8 mouse cellular contexts compared by ENCODE assay signal in genomic region chr4:132301965-132302938, GRCm38 (mm10). TPM values are rescaled to one million over a fixed set of nuclear protein-coding genes. Genes with fewer than 3 reads are reported as not detected.
A peak's percentile ranks its signal among the peaks of the same experiment; 100 is the strongest.
DNase-seq lines count a peak whose midpoint lies in the region; ATAC-seq lines count a peak whose summit lies in the region.

No protein-coding gene starts in this region.

- H3K27me3 ChIP-seq in forebrain, embryonic 15.5 days, result no peaks in the 10 kb centered on the region
- no peaks in the 10 kb centered on the region for H3K27me3 ChIP-seq in liver, embryonic 15.5 days

- H3K9me3 ChIP-seq in forebrain, embryonic 15.5 days, result no peaks in the 10 kb centered on the region
- H3K9me3 ChIP-seq in liver, embryonic 15.5 days (replicated peaks), result no peaks in the 10 kb centered on the region

- no peak overlapping the region for H3K27ac ChIP-seq in forebrain, embryonic 15.5 days (replicated peaks)
- H3K27ac ChIP-seq in liver, embryonic 15.5 days (replicated peaks), result no peak overlapping the region

- no peak for DNase-seq in frontal cortex, postnatal 10 days (ENCODE audit: low spot score in 2 of 2)
- DNase-seq in CD4-positive, CD25-positive, alpha-beta regulatory T cell, adult 2 months (ENCODE audit: low read depth, low spot score), result peak; percentile 49
- DNase-seq in left cerebral cortex, adult 8-10 months (ENCODE audit: low spot score in 2 of 2), result no peak
- no peak for DNase-seq in right cerebral cortex, postnatal 36 days (ENCODE audit: low spot score in 2 of 2)
- no peak for DNase-seq in retina, embryonic 14.5 days (ENCODE audit: low spot score)

- H3K4me1 ChIP-seq in forebrain, embryonic 15.5 days, result 0 out of 2 replicates have a peak, but pooled peaks cover 3% of the 10 kb centered on the region
- H3K4me1 ChIP-seq in liver, embryonic 15.5 days (replicated peaks), result peaks cover 29% of the 10 kb centered on the region

- H3K36me3 ChIP-seq in forebrain, embryonic 15.5 days, result no peaks in the 10 kb centered on the region
- no peaks in the 10 kb centered on the region for H3K36me3 ChIP-seq in liver, embryonic 15.5 days (replicated peaks)

- H3K4me2 ChIP-seq in forebrain, embryonic 15.5 days (replicated peaks), result peak overlapping the region; percentile 49
- H3K4me2 ChIP-seq in liver, embryonic 15.5 days, result peak overlapping the region; percentile 88

- ATAC-seq in frontal cortex, adult (ENCODE audit: low TSS enrichment), result peak; percentile 25; the same call in 1 of the 2 replicates
- ATAC-seq in forebrain, embryonic 15.5 days (replicated peaks), result no peak
- no peak for ATAC-seq in liver, embryonic 15.5 days (ENCODE audit: insufficient read depth)

- peak overlapping the region; percentile 41 for H3K4me3 ChIP-seq in forebrain, embryonic 15.5 days
- peak overlapping the region; percentile 62 for H3K4me3 ChIP-seq in liver, embryonic 15.5 days (replicated peaks)

- H3K9ac ChIP-seq in forebrain, embryonic 15.5 days (replicated peaks), result peak overlapping the region; percentile 22; the same call in 1 of the 2 replicates
- peak overlapping the region; percentile 61 for H3K9ac ChIP-seq in liver, embryonic 15.5 days

- 69% methylated on average over 16 of the region's 16 CpGs for WGBS in forebrain, embryonic 15.5 days
- WGBS in liver, embryonic 15.5 days (ENCODE audit: insufficient replicate concordance), result 47% methylated on average over 16 of the region's 16 CpGs

RNA-seq across cellular contexts. Expression of gene Rab42, which starts 0.9 kb away (rescaled TPM):
- 0.60 and 1.0 TPM in 2 replicates for polyA plus RNA-seq in forebrain, embryonic 15.5 days (2015; fragmentation: Nextera tagmentation; extraction: Ambion mirVana)
- 0.52 and 0.54 TPM in 2 replicates for polyA plus RNA-seq in liver, embryonic 15.5 days (2015; fragmentation: Nextera tagmentation; extraction: Ambion mirVana)
- 1 to 10 TPM; 1.5 to 3.3 (median 2.3) TPM for total RNA-seq in left cerebral cortex, adult 8-10 months (2022)

RNA-seq across cellular contexts. Expression of gene Trnau1ap, which starts 27.1 kb away (rescaled TPM):
- 86.3 and 92.3 TPM in 2 replicates for polyA plus RNA-seq in forebrain, embryonic 15.5 days (2015; fragmentation: Nextera tagmentation; extraction: Ambion mirVana)
- polyA plus RNA-seq in liver, embryonic 15.5 days (2015; fragmentation: Nextera tagmentation; extraction: Ambion mirVana), result 28.7 and 34.2 TPM in 2 replicates
- total RNA-seq in left cerebral cortex, adult 8-10 months (2022), result 10 to 100 TPM; 20.6 to 30.6 (median 29.0) TPM

RNA-seq across cellular contexts. Expression of gene Taf12, which starts 28.1 kb away (rescaled TPM):
- polyA plus RNA-seq in forebrain, embryonic 15.5 days (2015; fragmentation: Nextera tagmentation; extraction: Ambion mirVana), result 44.6 and 50.5 TPM in 2 replicates
- polyA plus RNA-seq in liver, embryonic 15.5 days (2015; fragmentation: Nextera tagmentation; extraction: Ambion mirVana), result 31.7 and 38.3 TPM in 2 replicates
- 10 to 100 TPM; 15.7 to 22.4 (median 20.4) TPM for total RNA-seq in left cerebral cortex, adult 8-10 months (2022)

RNA-seq across cellular contexts. Expression of gene Gmeb1, which starts 40.9 kb away (rescaled TPM):
- 50.8 and 53.3 TPM in 2 replicates for polyA plus RNA-seq in forebrain, embryonic 15.5 days (2015; fragmentation: Nextera tagmentation; extraction: Ambion mirVana)
- 13.2 and 14.2 TPM in 2 replicates for polyA plus RNA-seq in liver, embryonic 15.5 days (2015; fragmentation: Nextera tagmentation; extraction: Ambion mirVana)
- 10 to 100 TPM; 18.9 to 24.7 (median 20.2) TPM for total RNA-seq in left cerebral cortex, adult 8-10 months (2022)

RNA-seq across cellular contexts. Expression of gene Rcc1, which starts 51.2 kb away (rescaled TPM):
- 53.3 and 55.1 TPM in 2 replicates for polyA plus RNA-seq in forebrain, embryonic 15.5 days (2015; fragmentation: Nextera tagmentation; extraction: Ambion mirVana)
- polyA plus RNA-seq in liver, embryonic 15.5 days (2015; fragmentation: Nextera tagmentation; extraction: Ambion mirVana), result 48.0 and 54.5 TPM in 2 replicates
- 10 to 100 TPM; 12.0 to 15.5 (median 14.2) TPM for total RNA-seq in left cerebral cortex, adult 8-10 months (2022)
